Mouse (Mus musculus) left cerebral cortex, postnatal 25 days (tissue): ENCODE results near the gene Gtf2ird2. TPM values are rescaled to one million over a fixed set of nuclear protein-coding genes. Genes with fewer than 3 reads are reported as not detected.

Experiments
- DNase-seq, 2 experiments: peaks; one replicate each; pipeline ENCODE4 v3.0.0; 2022; ENCODE audit warnings: low spot score in 2 of 2, mixed read lengths in 1 of 2
- intact Hi-C: fragments of 180-260 bp; cut with DNase I; formaldehyde crosslinking; loops from one replicate; pipeline ENCODE4 v1.15.1; 2025
- total RNA-seq, 2 experiments: library from RNA; stranded (reverse); gene quantifications; 2 replicates each; pipeline ENCODE4 v1.2.3; 2021

Gene Gtf2ird2
- 10 to 100 TPM; 15.1 to 16.7 TPM for total RNA-seq

DNA sequence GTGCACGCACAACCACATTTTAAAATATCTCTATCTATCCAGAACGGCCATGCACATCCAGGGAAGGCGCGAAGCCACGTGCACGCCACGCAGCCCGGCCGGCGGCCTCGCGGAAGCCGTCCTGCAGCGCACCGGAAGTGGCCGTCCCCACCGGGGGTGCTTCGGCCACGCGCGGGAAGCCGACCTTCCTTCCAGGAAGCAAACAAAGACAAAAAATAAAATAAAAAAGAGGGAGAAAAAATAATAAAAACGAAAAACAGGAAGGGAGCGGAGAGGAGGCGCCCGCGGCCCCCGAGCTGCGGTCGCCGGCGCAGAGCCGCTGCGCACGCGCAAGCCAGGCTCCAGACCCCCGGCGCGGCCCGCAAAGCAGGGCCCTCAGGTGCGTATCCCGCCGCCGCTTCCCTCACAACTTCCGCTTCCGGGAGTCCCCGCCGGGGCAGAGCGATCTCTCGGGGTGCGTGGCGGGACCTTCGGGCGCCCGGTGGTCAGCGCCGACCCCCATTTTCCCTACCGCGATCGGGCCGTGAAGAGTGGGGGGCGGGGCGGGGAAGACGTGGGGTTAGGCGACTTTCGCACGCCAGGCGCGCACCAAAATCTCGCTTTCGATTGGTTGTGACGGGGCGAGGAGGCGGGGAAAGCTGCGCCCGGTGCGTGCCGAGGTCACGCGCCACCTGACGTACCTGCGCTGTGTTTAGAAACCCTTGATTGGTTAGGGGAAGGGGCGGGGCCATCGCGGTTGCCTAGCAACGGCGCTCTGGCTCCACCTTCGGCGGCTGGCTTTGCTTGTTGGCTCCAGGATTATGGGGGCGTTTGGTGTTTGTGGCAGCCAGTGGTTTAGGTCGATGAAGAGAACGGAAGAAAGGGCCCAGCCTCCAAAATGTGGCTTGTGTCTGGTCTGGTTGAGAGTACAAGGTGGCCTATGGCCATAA, at the start of gene Gtf2ird2:
Gene Gtf2ird2, plus strand, starts transcription at position 140 of the 929 bp plus-strand sequence.
- DNase-seq = peak; percentile 99 to 100
- intact Hi-C loops = loop anchor here (1.0 kb wide), 1 partner anchor 129 kb away; no protein-coding TSS in a partner anchor

- DNase-seq = no peak
- intact Hi-C loops = no loop called here
Observed at GRCm38 (mm10) chr5:134136022-134136421, 47.8 kb upstream of the Gtf2ird2 start.

- intact Hi-C loops = no loop called here
- DNase-seq = no peak
Observed at GRCm38 (mm10) chr5:134137933-134138332, 45.9 kb upstream of the Gtf2ird2 start.

DNA sequence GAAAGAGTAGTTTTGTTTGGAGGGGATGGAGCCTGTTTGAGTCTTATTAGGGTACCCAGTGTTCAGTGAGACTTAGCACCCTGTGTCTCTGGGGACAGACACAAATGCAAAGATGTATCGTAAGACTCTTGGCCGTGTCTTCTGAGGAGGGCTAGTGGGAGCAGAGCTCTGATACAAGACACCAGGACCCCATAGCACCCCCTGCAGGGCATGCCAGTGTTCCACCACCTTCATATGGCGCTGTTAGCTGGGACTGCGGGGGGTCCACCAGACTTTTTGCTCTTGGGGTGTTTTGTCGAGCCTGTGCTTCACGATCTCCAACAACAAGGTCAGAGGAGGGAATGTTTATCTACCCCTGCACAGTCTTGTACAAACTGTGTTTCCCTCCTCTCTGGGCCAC, 44.4 kb upstream of the Gtf2ird2 start:
- intact Hi-C loops = no loop called here
- no peak for DNase-seq

DNA sequence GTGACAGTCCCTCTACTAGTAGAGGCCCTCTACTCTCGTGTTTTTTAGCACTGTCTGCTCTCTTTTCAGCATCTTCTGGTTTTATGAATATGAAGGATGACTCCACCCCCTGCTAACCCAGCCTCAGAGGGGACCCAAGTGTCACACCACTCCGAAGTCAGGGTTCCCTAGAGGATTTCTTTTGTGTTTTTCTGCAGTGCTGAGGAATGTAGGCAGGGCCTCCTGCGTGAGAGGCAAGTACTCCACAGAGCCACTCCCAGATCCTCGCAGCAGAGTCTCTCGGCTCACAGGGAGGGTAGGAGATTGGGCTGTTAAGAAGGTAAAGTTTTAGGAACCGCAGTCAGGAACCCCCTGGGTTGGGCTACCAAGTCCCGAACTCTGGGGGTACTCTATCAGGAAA, 42.6 kb upstream of the Gtf2ird2 start:
- intact Hi-C loops = no loop called here
- DNase-seq = no peak

- no peak for DNase-seq
- intact Hi-C loops = no loop called here
Observed at GRCm38 (mm10) chr5:134142381-134142780, 41.4 kb upstream of the Gtf2ird2 start.

GRCm38 (mm10) chr5:134144986-134145385, 38.8 kb upstream of the Gtf2ird2 start:
- intact Hi-C loops = no loop called here
- no peak for DNase-seq

GRCm38 (mm10) chr5:134147194-134147753, 36.5 kb upstream of the Gtf2ird2 start:
- DNase-seq = peak in 1 of 2 experiments; percentile 28
- intact Hi-C loops = no loop called here

DNA sequence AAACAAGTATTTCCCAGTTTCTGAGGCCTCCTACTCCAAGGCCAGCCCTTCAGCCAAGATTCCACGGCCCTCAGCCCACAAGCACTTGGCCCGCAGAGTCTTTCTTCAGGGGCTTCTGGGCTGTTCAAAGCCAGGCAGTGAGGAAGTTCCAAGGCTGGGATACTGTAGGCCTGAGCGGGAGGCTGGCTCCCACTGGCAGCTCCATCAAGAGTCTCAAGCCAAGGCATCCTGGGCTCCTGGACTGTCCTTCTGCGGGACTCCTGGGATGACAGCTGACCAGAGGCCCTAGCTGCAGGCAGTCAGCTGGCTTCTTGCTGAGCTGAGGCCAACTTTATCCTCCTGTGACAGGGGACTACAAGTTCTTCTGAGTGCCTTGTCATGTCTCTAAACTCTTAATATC, 35.7 kb upstream of the Gtf2ird2 start:
- DNase-seq = no peak
- intact Hi-C loops = no loop called here

- intact Hi-C loops = no loop called here
- DNase-seq = no peak
Observed at GRCm38 (mm10) chr5:134151895-134152294, 31.9 kb upstream of the Gtf2ird2 start.

DNA sequence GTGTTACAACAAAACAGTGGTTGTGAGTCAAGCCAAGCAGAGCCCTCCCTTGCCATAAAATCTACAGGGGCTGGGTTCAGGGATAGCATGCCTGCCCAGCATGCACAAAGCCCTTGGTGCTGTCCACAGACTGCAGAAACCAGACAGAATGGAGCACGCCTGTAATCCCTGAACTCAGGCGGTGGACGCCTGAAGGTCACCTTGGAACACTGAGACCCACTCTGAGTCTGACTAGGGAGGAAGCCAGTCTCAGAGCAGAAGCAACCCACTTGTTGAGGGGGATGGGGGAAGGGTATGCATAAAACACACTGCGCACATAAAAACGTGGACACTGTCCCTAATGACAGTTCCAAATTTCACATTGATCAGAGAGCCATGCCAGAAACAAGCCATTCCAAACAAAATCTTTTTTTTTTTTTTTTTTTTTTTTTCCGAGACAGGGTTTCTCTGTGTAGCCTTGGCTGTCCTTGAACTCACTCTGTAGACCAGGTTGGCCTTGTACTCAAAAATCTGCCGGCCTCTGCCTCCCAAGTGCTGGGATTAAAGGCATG, 27.8 kb upstream of the Gtf2ird2 start:
- intact Hi-C loops = no loop called here
- DNase-seq = no peak

- no peak for DNase-seq
- intact Hi-C loops = no loop called here
Observed at GRCm38 (mm10) chr5:134164688-134165087, 19.1 kb upstream of the Gtf2ird2 start.

GRCm38 (mm10) chr5:134166642-134167041, 17.2 kb upstream of the Gtf2ird2 start:
- no peak for DNase-seq
- intact Hi-C loops = no loop called here

DNA sequence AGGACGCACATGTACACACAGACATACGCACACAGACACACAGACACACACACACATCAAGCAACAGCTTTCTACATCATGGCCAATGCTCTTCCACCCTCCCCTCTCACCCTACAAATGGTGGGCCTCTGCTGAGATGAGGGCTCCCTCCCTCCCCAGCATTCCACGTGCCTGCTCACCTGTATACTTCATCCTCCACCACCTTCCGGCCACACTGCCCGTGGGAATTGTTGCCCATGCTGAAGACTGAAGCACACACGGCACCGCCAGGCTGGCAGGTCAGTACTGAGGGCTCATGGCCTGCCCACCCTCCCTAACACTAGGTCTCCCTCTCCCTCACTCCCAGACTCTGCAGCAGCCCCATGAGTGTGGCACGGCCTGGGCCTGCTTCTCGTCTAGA, 15.8 kb upstream of the Gtf2ird2 start:
- DNase-seq = no peak
- intact Hi-C loops = no loop called here

DNA sequence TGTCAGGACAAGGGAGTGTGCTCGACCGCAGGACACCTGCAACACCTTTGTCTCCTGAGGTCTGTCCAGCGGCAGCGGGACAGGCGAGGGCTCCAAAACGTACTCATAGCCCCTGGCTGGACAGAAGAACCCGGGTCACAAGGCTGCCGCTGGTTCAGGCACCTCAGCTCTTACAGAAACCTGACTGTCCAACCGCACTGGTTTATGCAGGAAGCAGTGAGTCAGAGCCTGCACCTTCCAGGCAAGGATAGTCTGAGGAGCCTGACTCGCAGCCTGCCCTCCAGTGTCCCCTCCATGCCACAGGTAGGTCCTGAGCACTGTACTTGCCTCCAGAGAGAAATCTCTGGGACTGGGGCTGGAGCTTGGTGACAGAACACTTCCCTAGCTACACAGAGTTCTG, 14.6 kb upstream of the Gtf2ird2 start:
- intact Hi-C loops = no loop called here
- DNase-seq = no peak

- no peak for DNase-seq
- intact Hi-C loops = no loop called here
Observed at GRCm38 (mm10) chr5:134170167-134170566, 13.7 kb upstream of the Gtf2ird2 start.

GRCm38 (mm10) chr5:134173206-134173605, 10.6 kb upstream of the Gtf2ird2 start:
- intact Hi-C loops = no loop called here
- no peak for DNase-seq

- no peak for DNase-seq
- intact Hi-C loops = no loop called here
Observed at GRCm38 (mm10) chr5:134175696-134176095, 8.1 kb upstream of the Gtf2ird2 start.

- intact Hi-C loops = no loop called here
- DNase-seq = peak; percentile 87 to 92
Observed at GRCm38 (mm10) chr5:134176169-134176881, 7.5 kb upstream of the Gtf2ird2 start, which contains the start of gene Rcc1l. Rcc1l (minus strand) TSS chr5:134176774.

DNA sequence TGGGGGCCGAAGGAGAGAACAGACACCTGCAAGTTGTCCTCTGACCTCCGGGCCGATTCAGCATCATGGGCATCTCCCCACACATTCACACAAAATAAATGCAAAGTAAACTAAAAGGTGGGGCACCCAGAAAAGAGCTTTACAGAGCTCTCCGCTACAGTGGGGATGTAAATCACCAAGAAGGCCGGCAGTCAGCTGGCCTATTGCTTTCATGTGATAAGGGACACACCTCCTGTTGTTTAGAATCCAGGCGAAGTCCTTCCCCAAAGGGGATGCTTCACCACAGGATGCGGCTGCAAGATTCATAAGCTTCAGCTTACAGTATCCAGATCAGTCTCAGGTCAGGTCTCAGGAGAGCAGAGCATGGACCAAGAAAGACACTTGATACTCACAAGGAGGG, 5.3 kb upstream of the Gtf2ird2 start:
- no peak for DNase-seq
- intact Hi-C loops = no loop called here
